Mouse (Mus musculus): ENCODE measurements around the gene Cfdp1.

GRCm38 (mm10) chr8:111769764-111770428 is 84.2 kb downstream of the Cfdp1 start:
- TF ChIP-seq CTCF (IDR thresholded peaks at IDR 0.05; ENCODE audit: borderline replicate concordance, control insufficient read depth, extremely low read depth, insufficient read depth, low read length, poor library complexity) (no peak), POLR2A (IDR thresholded peaks at IDR 0.05; ENCODE audit: control insufficient read depth, extremely low read depth, insufficient read depth, low read length, poor library complexity) (no peak)
